8 mouse cellular contexts compared by ENCODE assay signal in the genomic region with DNA sequence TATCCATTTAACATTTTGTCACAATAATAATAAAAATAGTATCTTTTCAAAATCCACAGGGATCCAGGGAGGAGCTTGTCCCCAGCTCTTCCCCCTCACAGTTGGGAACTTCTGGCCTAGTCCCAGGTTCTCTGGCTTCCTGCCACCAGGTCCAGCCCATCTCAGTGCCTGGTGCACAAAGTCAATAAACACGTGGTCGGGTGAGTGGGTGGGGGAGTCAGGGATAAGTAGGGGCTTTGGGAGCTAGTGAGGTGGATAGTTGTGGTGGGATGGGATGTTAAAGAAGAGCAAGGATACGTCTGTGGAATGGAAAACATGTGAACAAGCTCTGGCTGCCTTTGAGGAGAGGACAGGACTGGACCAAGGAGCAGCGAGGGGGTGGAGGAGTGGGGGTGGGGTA. TPM values are rescaled to one million over a fixed set of nuclear protein-coding genes. Genes with fewer than 3 reads are reported as not detected.
A peak's percentile ranks its signal among the peaks of the same experiment; 100 is the strongest.
DNase-seq lines count a peak whose midpoint lies in the region; ATAC-seq and TF ChIP-seq lines count a peak whose summit lies in the region.

No protein-coding gene starts in this region.

- H3K4me2 ChIP-seq in heart, embryonic 15.5 days: peak overlapping the region; percentile 8; the same call in 1 of the 2 replicates
- H3K4me2 ChIP-seq in neural tube, embryonic 15.5 days: no peak overlapping the region; the same call in 1 of the 2 replicates

- no peak overlapping the region for H3K4me3 ChIP-seq in left cerebral cortex, adult 2 months
- no peak overlapping the region for H3K4me3 ChIP-seq in heart, embryonic 15.5 days
- no peak overlapping the region for H3K4me3 ChIP-seq in limb, embryonic 10.5 days
- H3K4me3 ChIP-seq in neural tube, embryonic 15.5 days (replicated peaks): no peak overlapping the region

- no peak for ATAC-seq in heart, embryonic 15.5 days (replicated peaks; ENCODE audit: insufficient number of reproducible peaks, insufficient read depth, low FRiP score, low read depth)
- ATAC-seq in neural tube, embryonic 15.5 days (ENCODE audit: low FRiP score): no peak

- intact Hi-C loops in left cerebral cortex, adult 2 months (cut with DNase I): no loop called here

- no peaks in the 10 kb centered on the region for H3K36me3 ChIP-seq in heart, embryonic 15.5 days
- H3K36me3 ChIP-seq in limb, embryonic 10.5 days: no peaks in the 10 kb centered on the region
- H3K36me3 ChIP-seq in neural tube, embryonic 15.5 days: no peaks in the 10 kb centered on the region

- H3K27ac ChIP-seq in left cerebral cortex, adult 2 months: peak overlapping the region; percentile 88; the same call in 1 of the 2 replicates
- peak overlapping the region; percentile 82 for H3K27ac ChIP-seq in heart, embryonic 15.5 days
- peak overlapping the region; percentile 44; the same call in 1 of the 2 replicates for H3K27ac ChIP-seq in limb, embryonic 10.5 days
- H3K27ac ChIP-seq in neural tube, embryonic 15.5 days (replicated peaks): peak overlapping the region; percentile 67; the same call in 1 of the 2 replicates

- no peak overlapping the region for H3K9ac ChIP-seq in heart, embryonic 15.5 days
- H3K9ac ChIP-seq in neural tube, embryonic 15.5 days (replicated peaks): no peak overlapping the region

- WGBS in heart, embryonic 15.5 days: 9% methylated on average over 4 of the region's 4 CpGs
- WGBS in limb, embryonic 10.5 days: 18% methylated on average over 4 of the region's 4 CpGs
- WGBS in neural tube, embryonic 15.5 days: 26% methylated on average over 4 of the region's 4 CpGs

- H3K4me1 ChIP-seq in heart, embryonic 15.5 days (replicated peaks): peaks cover 38% of the 10 kb centered on the region
- peaks cover 33% of the 10 kb centered on the region for H3K4me1 ChIP-seq in limb, embryonic 10.5 days
- peaks cover 36% of the 10 kb centered on the region for H3K4me1 ChIP-seq in neural tube, embryonic 15.5 days

- no peaks in the 10 kb centered on the region for H3K9me3 ChIP-seq in heart, embryonic 15.5 days (replicated peaks)
- H3K9me3 ChIP-seq in limb, embryonic 10.5 days (replicated peaks): no peaks in the 10 kb centered on the region
- H3K9me3 ChIP-seq in neural tube, embryonic 15.5 days (replicated peaks): no peaks in the 10 kb centered on the region

- no peak for TF ChIP-seq CTCF in left cerebral cortex, adult 2 months (IDR thresholded peaks at IDR 0.05)

- H3K27me3 ChIP-seq in heart, embryonic 15.5 days: no peaks in the 10 kb centered on the region
- H3K27me3 ChIP-seq in limb, embryonic 10.5 days (ENCODE audit: low read depth, poor library complexity, severe bottlenecking): peaks cover 15% of the 10 kb centered on the region
- no peaks in the 10 kb centered on the region; the same call in 1 of the 2 replicates for H3K27me3 ChIP-seq in neural tube, embryonic 15.5 days (replicated peaks)

- no peak for DNase-seq in left cerebral cortex, adult 2 months (ENCODE audit: extremely low spot score in 1 of 2, low spot score in 2 of 2)
- DNase-seq in left cerebral cortex, adult 8-10 months (ENCODE audit: low spot score in 2 of 2): no peak
- peak; percentile 77 for DNase-seq in cerebellum, adult 8-10 months
- no peak for DNase-seq in limb, embryonic 10.5 days (ENCODE audit: low spot score)
- no peak for DNase-seq in spleen, postnatal 36 days (ENCODE audit: low spot score in 2 of 2)
- DNase-seq in thymus, postnatal 25 days: no peak

RNA-seq across cellular contexts. Expression of gene Tnfsf13, which starts 0.8 kb away (rescaled TPM):
- 1 to 10 TPM; 3.3 to 3.8 TPM for total RNA-seq in left cerebral cortex, adult 2 months (2021)
- 1 to 10 TPM; 2.5 to 4.2 (median 3.2) TPM for total RNA-seq in left cerebral cortex, adult 8-10 months (2022)
- polyA plus RNA-seq in heart, embryonic 15.5 days (2015; fragmentation: Nextera tagmentation; extraction: Ambion mirVana): 0.54 and 0.99 TPM in 2 replicates
- polyA plus RNA-seq in limb, embryonic 10.5 days (2016; fragmentation: Nextera tagmentation; extraction: Ambion mirVana): 0.20 and 0.45 TPM in 2 replicates
- 0.19 and 0.43 TPM in 2 replicates for polyA plus RNA-seq in neural tube, embryonic 15.5 days (2015; fragmentation: Nextera tagmentation; extraction: Ambion mirVana)

RNA-seq across cellular contexts. Expression of gene Senp3, which starts 4.5 kb away (rescaled TPM):
- total RNA-seq in left cerebral cortex, adult 2 months (2021): 100 to 1,000 TPM; 108 to 111 TPM
- 10 to 100 TPM; 72.6 to 96.8 (median 83.6) TPM for total RNA-seq in left cerebral cortex, adult 8-10 months (2022)
- polyA plus RNA-seq in heart, embryonic 15.5 days (2015; fragmentation: Nextera tagmentation; extraction: Ambion mirVana): 47.1 and 54.8 TPM in 2 replicates
- polyA plus RNA-seq in limb, embryonic 10.5 days (2016; fragmentation: Nextera tagmentation; extraction: Ambion mirVana): 149 and 151 TPM in 2 replicates
- polyA plus RNA-seq in neural tube, embryonic 15.5 days (2015; fragmentation: Nextera tagmentation; extraction: Ambion mirVana): 90.8 and 109 TPM in 2 replicates

RNA-seq across cellular contexts. Expression of gene Tnfsf12, which starts 9.3 kb away (rescaled TPM):
- 10 to 100 TPM in 1 of 2 experiments, 1 to 10 TPM in 1; 9.5 to 10.6 TPM for total RNA-seq in left cerebral cortex, adult 2 months (2021)
- 10 to 100 TPM; 10.2 to 15.1 (median 11.7) TPM for total RNA-seq in left cerebral cortex, adult 8-10 months (2022)
- polyA plus RNA-seq in heart, embryonic 15.5 days (2015; fragmentation: Nextera tagmentation; extraction: Ambion mirVana): 7.3 and 8.9 TPM in 2 replicates
- 3.0 and 4.2 TPM in 2 replicates for polyA plus RNA-seq in limb, embryonic 10.5 days (2016; fragmentation: Nextera tagmentation; extraction: Ambion mirVana)
- polyA plus RNA-seq in neural tube, embryonic 15.5 days (2015; fragmentation: Nextera tagmentation; extraction: Ambion mirVana): 4.1 and 5.3 TPM in 2 replicates

RNA-seq across cellular contexts. Expression of gene Tnfsfm13, which starts 9.5 kb away (rescaled TPM):
- total RNA-seq in left cerebral cortex, adult 2 months (2021): 1 to 10 TPM; 1.4 to 1.9 TPM
- 1 to 10 TPM; 1.5 to 2.0 (median 1.8) TPM for total RNA-seq in left cerebral cortex, adult 8-10 months (2022)
- 2.9 and 4.2 TPM in 2 replicates for polyA plus RNA-seq in heart, embryonic 15.5 days (2015; fragmentation: Nextera tagmentation; extraction: Ambion mirVana)
- 0.53 and 0.73 TPM in 2 replicates for polyA plus RNA-seq in limb, embryonic 10.5 days (2016; fragmentation: Nextera tagmentation; extraction: Ambion mirVana)
- polyA plus RNA-seq in neural tube, embryonic 15.5 days (2015; fragmentation: Nextera tagmentation; extraction: Ambion mirVana): 1.8 and 2.3 TPM in 2 replicates

RNA-seq across cellular contexts. Expression of gene Eif4a1, which starts 14.2 kb away (rescaled TPM):
- 100 to 1,000 TPM; 299 to 311 TPM for total RNA-seq in left cerebral cortex, adult 2 months (2021)
- total RNA-seq in left cerebral cortex, adult 8-10 months (2022): 100 to 1,000 TPM; 268 to 307 (median 295) TPM
- polyA plus RNA-seq in heart, embryonic 15.5 days (2015; fragmentation: Nextera tagmentation; extraction: Ambion mirVana): 310 and 340 TPM in 2 replicates
- polyA plus RNA-seq in limb, embryonic 10.5 days (2016; fragmentation: Nextera tagmentation; extraction: Ambion mirVana): 678 and 791 TPM in 2 replicates
- polyA plus RNA-seq in neural tube, embryonic 15.5 days (2015; fragmentation: Nextera tagmentation; extraction: Ambion mirVana): 437 and 477 TPM in 2 replicates
